Mouse (Mus musculus) small intestine, adult 2 months (tissue): ENCODE measurements around the gene Qprt. TPM values are rescaled to one million over a fixed set of nuclear protein-coding genes. Genes with fewer than 3 reads are reported as not detected.

Source experiments
- H3K27ac ChIP-seq: fragments of 200-500 bp; 2 replicates; pipeline ENCODE4 v1.5.1; 2012; ENCODE audit warnings: low read depth, low read length, control low read depth, inconsistent platforms; ENCODE audit not compliant: insufficient read depth
- H3K27me3 ChIP-seq: fragments of 200-500 bp; 2 replicates; pipeline ENCODE4 v1.6.1; 2012; ENCODE audit warnings: mild to moderate bottlenecking, moderate library complexity, low read length, inconsistent platforms; ENCODE audit not compliant: control insufficient read depth, insufficient read depth
- H3K36me3 ChIP-seq: fragments of 200-500 bp; 2 replicates; pipeline ENCODE4 v1.6.1; 2012; ENCODE audit warnings: mild to moderate bottlenecking, low read length, control low read depth, inconsistent platforms; ENCODE audit not compliant: control insufficient read depth, insufficient read depth
- H3K4me1 ChIP-seq: fragments of 200-500 bp; 2 replicates; pipeline ENCODE4 v1.6.1; 2012; ENCODE audit warnings: low read length, inconsistent platforms, mixed read lengths; ENCODE audit not compliant: control insufficient read depth, insufficient read depth, insufficient read length
- H3K4me3 ChIP-seq: fragments of 200-500 bp; 2 replicates; pipeline ENCODE4 v1.5.1; 2012; ENCODE audit warnings: low read depth, mild to moderate bottlenecking, control low read depth, inconsistent platforms, low read length, moderate library complexity
- CTCF ChIP-seq: fragments of 200-500 bp; IDR thresholded peaks from 2 replicates; pipeline ENCODE4 v1.5.1; 2012; ENCODE audit warnings: low read depth, mild to moderate bottlenecking, control low read depth, inconsistent platforms, low read length, moderate library complexity, mixed read lengths; ENCODE audit not compliant: insufficient replicate concordance, insufficient read length; ENCODE audit errors: extremely low read depth
- POLR2A ChIP-seq: fragments of 200-500 bp; IDR thresholded peaks from 2 replicates; pipeline ENCODE4 v1.6.1; 2012; ENCODE audit warnings: low read depth, mild to moderate bottlenecking, control low read depth, inconsistent platforms, low read length, moderate library complexity
- WGBS: fragments of 180-500 bp; shearing (Covaris S2); methylation state at CpG from one replicate; pipeline ENCODE4 v1.1.7; 2018; 5-methylcytosine and 5-hydroxymethylcytosine counted together
- polyA plus RNA-seq: library from polyadenylated mRNA; depleted of rRNA; stranded (reverse); fragments of >200 nt; gene quantifications from 2 replicates; pipeline ENCODE4 v1.2.3, GENCODE M21; 2012

Qprt gene
- polyA plus RNA-seq, 1 experiment = 1.7 TPM

GRCm38 (mm10) chr7:127152464-127152863 lies 30.4 kb upstream of the Qprt start:
- no peaks in the 10 kb centered on the region for H3K27me3 ChIP-seq
- H3K27ac ChIP-seq = no peak overlapping the region
- H3K4me3 ChIP-seq = no peak overlapping the region
- no peak for TF ChIP-seq POLR2A
- TF ChIP-seq CTCF = no peak
- no peaks in the 10 kb centered on the region for H3K36me3 ChIP-seq
- no peaks in the 10 kb centered on the region for H3K4me1 ChIP-seq
- WGBS = 91% methylated on average over 6 of the region's 6 CpGs

GRCm38 (mm10) chr7:127147901-127148300 lies 25.9 kb upstream of the Qprt start:
- no peak overlapping the region for H3K27ac ChIP-seq
- no peaks in the 10 kb centered on the region for H3K36me3 ChIP-seq
- no peaks in the 10 kb centered on the region for H3K4me1 ChIP-seq
- TF ChIP-seq POLR2A (no peak), CTCF (no peak)
- H3K27me3 ChIP-seq = no peaks in the 10 kb centered on the region
- H3K4me3 ChIP-seq = no peak overlapping the region
- WGBS = 66% methylated on average over 3 of the region's 3 CpGs

- Histone ChIP-seq H3K27me3 (no peaks in the 10 kb centered on the region), H3K36me3 (no peaks in the 10 kb centered on the region), H3K27ac (no peak overlapping the region), H3K4me3 (no peak overlapping the region), H3K4me1 (no peaks in the 10 kb centered on the region)
- 90% methylated on average over 2 of the region's 2 CpGs for WGBS
- no peak for TF ChIP-seq POLR2A
Observed at GRCm38 (mm10) chr7:127146267-127146603, 24.2 kb upstream of the Qprt start.

GRCm38 (mm10) chr7:127145387-127146266 lies 23.6 kb upstream of the Qprt start:
- 67% methylated on average over 9 of the region's 9 CpGs for WGBS
- Histone ChIP-seq H3K4me3 (no peak overlapping the region), H3K27me3 (no peaks in the 10 kb centered on the region), H3K27ac (no peak overlapping the region), H3K4me1 (no peaks in the 10 kb centered on the region), H3K36me3 (no peaks in the 10 kb centered on the region)
- TF ChIP-seq CTCF = no peak
- TF ChIP-seq POLR2A = no peak

- Histone ChIP-seq H3K27me3 (no peaks in the 10 kb centered on the region), H3K36me3 (no peaks in the 10 kb centered on the region), H3K4me1 (no peaks in the 10 kb centered on the region), H3K4me3 (peak overlapping the region; percentile 49), H3K27ac (peak overlapping the region; percentile 8; the same call in 1 of the 2 replicates)
- WGBS = 77% methylated on average over 7 of the region's 7 CpGs
- TF ChIP-seq POLR2A (no peak), CTCF (no peak)
Observed at GRCm38 (mm10) chr7:127144412-127144811, 22.4 kb upstream of the Qprt start.

- Histone ChIP-seq H3K27ac (no peak overlapping the region), H3K4me1 (no peaks in the 10 kb centered on the region), H3K36me3 (no peaks in the 10 kb centered on the region), H3K27me3 (no peaks in the 10 kb centered on the region), H3K4me3 (no peak overlapping the region)
- TF ChIP-seq POLR2A (no peak), CTCF (no peak)
- 80% methylated on average over 4 of the region's 4 CpGs for whole genome bisulfite sequencing
Observed at GRCm38 (mm10) chr7:127142666-127143065, 20.6 kb upstream of the Qprt start.

- no peaks in the 10 kb centered on the region for H3K36me3 ChIP-seq
- WGBS = 48% methylated on average over 2 of the region's 2 CpGs
- H3K27ac ChIP-seq = no peak overlapping the region
- no peak overlapping the region for H3K4me3 ChIP-seq
- no peaks in the 10 kb centered on the region for H3K4me1 ChIP-seq
- H3K27me3 ChIP-seq = no peaks in the 10 kb centered on the region
- TF ChIP-seq POLR2A (no peak), CTCF (no peak)
Observed at GRCm38 (mm10) chr7:127142214-127142613, 20.2 kb upstream of the Qprt start.
